Mouse (Mus musculus) gastrocnemius, adult 2 months (tissue): ENCODE results near the gene Ahdc1. TPM values are rescaled to one million over a fixed set of nuclear protein-coding genes. Genes with fewer than 3 reads are reported as not detected.
"Not testable (repeated sequence)": the region's sequence is repeated elsewhere in the genome, so short reads cannot be mapped to it uniquely, and the experiment has no call there.

Source experiments
- DNase-seq: peaks from one replicate; pipeline ENCODE4 v3.0.0; 2022
- H3K27ac ChIP-seq: fragments of 200-600 bp; 2 replicates; pipeline ENCODE4 v1.8.1; 2022; ENCODE audit warnings: mild to moderate bottlenecking
- H3K4me3 ChIP-seq: fragments of 200-600 bp; 2 replicates; pipeline ENCODE4 v1.8.1; 2022; ENCODE audit warnings: mild to moderate bottlenecking, moderate library complexity
- CTCF ChIP-seq: fragments of 200-600 bp; IDR thresholded peaks from 2 replicates; pipeline ENCODE4 v1.8.1; 2022; ENCODE audit warnings: antibody characterized with exemption, mild to moderate bottlenecking, moderate library complexity
- intact Hi-C: fragments of 180-260 bp; cut with DNase I; formaldehyde crosslinking; loops from one replicate; pipeline ENCODE4 v1.15.1; 2025
- total RNA-seq, 2 experiments: library from RNA; stranded (reverse); gene quantifications; 2 replicates each; pipeline ENCODE4 v1.2.3; 2021

Gene Ahdc1
- total RNA-seq, 2 experiments from 2014 or later = 30.2 to 55.1 TPM

DNA sequence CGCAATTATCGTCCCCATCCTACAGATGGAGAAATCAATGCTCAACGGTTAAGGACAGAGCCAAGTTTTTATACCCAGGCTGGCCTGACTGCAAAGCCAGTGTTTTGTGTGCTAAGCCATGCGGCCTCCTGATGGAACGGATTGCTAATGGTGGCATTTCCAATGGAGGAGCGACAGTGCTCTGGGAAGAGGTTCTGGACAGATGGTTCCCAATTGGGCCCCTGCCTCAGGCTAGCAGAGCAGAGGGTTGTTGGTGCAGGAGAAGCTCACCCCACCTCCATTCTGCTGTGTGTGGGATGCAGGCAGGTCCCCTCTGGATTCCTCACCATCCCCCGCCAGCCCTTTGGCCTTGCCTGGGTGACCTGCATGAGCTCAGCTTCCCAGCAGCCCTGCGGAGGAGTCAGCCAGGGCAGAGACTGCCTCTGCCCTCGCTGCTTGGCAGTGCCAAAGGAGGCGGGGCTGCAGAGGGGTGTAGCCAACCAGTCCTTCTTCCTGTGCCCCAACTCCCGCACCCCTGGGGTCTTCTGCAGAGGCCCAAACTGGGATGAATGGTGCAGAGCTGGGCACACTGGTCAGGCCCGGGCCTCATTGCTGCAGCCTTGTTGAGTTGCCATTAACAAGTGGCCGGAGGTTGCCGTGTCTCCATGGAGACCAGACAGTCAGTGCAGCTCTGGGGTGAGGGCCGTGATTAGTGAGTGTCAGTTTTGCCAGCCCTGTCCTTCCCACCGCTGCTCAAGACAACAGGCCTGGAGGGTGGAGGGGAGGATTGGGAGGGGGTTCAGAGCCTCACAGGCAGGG lies 84.1 kb downstream of the Ahdc1 start:
- peak overlapping the region; percentile 78 for H3K27ac ChIP-seq
- intact Hi-C loops = no loop called here
- TF ChIP-seq CTCF = no peak
- peak; percentile 91 for DNase-seq
- H3K4me3 ChIP-seq = peak overlapping the region; percentile 66

DNA sequence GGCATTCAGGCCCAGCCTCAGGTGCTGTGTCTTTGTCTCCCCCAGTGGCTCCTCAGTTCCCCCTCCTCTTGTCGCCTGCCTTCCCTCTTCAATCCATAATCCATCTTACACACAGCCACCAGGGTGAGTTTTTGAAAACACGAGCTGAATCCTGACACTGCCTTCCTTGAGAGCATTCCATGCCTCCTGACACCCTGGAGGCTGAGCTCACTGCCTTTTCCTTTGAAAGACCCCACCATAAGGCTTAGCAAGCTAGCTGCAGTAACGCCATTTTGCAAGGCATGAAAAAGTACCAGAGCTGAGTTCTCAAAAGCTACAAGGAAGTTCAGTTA lies 84.6 kb downstream of the Ahdc1 start:
- DNase-seq, intact Hi-C loops: not testable (repeated sequence)
- peak overlapping the region; percentile 66 for H3K4me3 ChIP-seq
- H3K27ac ChIP-seq = peak overlapping the region; percentile 78

DNA sequence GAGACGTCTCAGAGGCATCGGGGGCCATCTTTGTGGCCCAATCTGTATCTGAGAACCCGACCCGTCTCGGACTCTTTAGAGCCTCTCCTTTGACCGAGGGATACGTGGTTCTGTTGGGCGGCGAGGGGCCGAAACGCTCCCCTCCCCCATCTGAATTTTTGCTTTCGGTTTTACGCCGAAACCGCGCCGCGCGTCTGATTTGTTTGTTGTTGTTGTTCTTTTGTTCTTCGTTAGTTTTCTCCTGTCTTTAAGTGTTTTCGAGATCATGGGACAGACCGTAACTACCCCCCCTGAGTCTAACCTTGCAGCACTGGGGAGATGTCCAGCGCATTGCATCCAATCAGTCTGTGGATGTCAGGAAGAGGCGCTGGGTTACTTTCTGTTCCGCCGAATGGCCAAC lies 85.6 kb downstream of the Ahdc1 start:
- intact Hi-C loops, DNase-seq: not testable (repeated sequence)
- H3K27ac ChIP-seq = peak overlapping the region; percentile 81
- peak overlapping the region; percentile 70 for H3K4me3 ChIP-seq

DNA sequence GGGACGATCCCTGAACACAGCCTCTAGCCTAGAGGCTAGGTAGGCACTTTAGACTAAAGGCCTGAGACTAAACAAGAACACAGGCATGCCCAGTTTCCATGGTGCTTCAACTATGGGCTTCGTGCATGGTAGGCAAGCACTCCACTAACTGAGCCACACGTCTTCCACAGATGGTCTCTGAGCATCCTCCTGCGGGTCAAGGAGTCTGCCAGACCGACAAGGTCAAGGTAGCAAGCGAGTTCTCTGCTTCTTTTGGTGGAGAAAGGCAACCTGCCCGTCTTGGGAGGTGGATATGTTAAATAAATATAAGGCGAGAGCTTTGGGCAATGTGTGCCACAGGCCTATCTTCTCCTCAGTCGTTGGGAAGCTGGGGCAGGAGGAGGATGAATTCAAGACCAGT lies 90.7 kb downstream of the Ahdc1 start:
- intact Hi-C loops = no loop called here
- H3K27ac ChIP-seq = no peak overlapping the region
- H3K4me3 ChIP-seq = no peak overlapping the region
- TF ChIP-seq CTCF = no peak
- no peak for DNase-seq

DNA sequence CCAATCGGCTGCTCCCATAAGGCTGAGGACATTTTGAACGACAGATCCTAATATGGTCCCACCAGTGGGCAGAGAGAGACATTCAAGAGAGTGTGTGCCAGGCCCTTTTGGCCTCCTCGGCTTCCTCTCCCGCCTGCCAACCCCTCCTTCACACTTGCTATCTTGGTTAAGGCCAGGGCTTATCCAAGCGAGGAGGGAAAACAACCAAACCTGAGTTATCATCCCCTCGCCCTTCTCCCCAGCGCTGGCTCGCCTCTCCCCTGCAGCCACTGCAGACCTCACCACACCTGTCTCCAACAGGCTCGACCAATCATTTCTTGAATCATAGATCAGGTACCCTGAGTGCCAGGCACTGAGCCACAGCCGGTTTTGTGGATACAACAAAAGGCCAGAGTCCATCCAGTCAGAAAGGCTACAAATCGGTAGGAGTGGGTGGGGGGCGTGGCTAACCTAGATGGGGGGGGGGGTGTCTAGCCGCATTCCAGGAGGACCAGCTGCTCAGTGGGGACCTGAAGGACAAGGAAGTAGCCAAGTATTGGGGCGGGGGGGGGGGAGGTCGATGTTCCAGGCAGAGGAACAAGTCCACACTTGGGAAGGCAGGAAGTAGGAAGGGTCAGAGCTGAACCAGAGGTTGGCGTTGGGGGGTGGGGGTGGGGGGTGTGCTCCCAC lies 92.6 kb downstream of the Ahdc1 start:
- intact Hi-C loops = no loop called here
- TF ChIP-seq CTCF = no peak
- peak; percentile 53 for DNase-seq
- Histone ChIP-seq H3K27ac (peak overlapping the region; percentile 72), H3K4me3 (no peak overlapping the region)

DNA sequence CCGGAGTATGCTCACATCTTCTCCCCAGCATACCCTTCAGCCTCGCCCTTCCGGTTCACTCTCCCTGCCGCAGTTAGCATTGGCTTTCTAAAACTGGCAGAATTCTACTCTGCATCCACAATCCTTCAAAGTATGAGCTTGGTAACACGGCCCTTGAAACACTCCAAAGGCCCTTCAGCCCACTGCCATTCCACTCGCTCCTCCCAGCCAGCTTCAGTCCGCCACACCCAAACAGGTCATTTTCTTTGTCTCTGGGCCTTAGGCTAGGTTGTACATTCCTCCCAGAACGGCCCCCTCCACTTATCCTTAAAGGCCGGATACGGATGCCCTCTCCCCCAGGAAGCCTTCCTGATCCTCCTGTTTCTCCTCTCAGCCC lies 93.1 kb downstream of the Ahdc1 start:
- no peak for DNase-seq
- intact Hi-C loops = no loop called here
- Histone ChIP-seq H3K4me3 (no peak overlapping the region), H3K27ac (peak overlapping the region; percentile 72)
- no peak for TF ChIP-seq CTCF

DNA sequence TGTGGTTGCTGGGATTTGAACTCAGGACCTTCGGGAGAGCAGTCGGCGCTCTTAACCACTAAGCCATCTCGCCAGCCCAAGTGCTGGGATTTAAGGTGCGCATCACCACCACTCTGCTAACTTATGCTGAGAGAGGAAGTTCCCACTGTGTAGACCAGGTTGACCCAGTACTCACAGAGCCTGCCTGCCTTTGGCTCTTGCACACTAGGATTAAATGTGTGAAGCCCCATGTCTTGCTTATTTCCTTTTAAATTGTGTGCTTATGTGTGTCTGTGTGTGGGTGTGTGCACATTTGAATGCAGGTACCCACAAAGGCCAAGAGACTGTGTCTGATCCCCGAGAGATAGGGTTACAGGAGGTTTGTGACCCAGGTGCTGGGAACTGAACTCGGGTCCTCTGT lies 95.6 kb downstream of the Ahdc1 start:
- intact Hi-C loops = no loop called here
- no peak for TF ChIP-seq CTCF
- Histone ChIP-seq H3K27ac (peak overlapping the region; percentile 88), H3K4me3 (no peak overlapping the region)
- DNase-seq = no peak

DNA sequence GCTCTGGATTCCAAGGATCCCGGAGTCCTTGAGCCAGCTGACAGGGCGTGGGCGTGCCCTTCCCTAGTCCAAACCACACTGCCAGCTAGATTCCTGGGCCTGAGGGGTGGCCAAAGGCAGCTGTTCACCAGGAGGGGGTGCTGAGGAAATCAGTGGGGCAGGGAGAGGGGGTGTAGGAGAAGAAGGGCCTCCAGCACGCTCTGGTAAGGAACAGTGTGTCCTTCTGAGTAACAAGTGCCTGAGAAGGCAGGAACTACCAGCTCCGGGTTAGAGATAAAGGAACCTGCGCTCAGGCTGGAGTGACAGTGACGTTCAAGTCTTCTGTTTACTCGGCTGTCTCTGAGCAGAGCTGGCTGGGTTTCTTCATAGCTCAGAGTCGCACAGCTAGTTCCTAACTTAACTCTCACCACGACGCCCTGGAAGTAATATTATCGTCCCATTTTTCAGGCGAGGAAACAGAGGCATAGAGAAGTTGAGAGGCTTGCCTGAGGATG lies 96.8 kb downstream of the Ahdc1 start:
- intact Hi-C loops = no loop called here
- peak; percentile 36 for TF ChIP-seq CTCF

DNA sequence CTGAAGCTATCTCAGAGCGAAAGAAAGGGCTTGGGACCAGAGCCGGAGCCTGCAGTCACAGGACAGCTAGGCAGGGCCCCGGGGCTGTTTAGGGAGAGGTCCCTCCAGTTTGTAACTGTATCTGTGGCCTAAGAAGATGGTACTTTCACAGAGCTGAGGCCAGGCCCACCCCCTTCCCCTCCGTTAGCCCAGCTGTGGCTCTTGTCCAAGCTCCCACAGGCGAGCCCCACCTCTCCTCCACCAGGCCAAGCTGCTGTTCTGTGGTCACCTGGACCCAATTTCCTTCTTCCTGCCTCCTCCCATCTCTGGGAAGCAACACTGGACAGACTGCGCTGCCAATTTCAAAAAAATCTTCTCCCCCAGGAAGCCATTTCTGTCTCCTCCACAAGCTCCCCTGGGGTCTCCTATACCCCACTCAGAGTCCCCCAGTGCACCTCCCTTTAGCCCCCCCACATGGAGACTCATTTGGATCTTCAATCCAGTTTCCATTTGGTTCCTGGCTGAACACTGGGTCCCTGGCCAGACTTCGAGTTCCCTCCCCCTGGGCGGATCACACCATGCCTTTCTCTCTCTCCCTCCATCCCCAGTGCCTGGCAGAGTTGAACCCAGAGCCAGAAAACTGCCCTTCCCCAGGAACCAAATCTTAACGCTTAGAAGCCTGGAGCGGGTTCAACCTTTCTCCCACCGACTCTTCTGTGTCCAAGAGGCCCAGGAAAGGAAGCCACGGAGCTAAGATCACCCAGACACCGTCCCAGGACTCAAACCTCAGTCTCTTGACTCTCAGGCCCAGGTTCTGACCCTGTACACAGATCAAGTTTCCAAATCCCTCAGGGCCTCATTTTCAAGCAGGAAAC lies 97.6 kb downstream of the Ahdc1 start:
- Histone ChIP-seq H3K27ac (peak overlapping the region; percentile 88), H3K4me3 (peak overlapping the region; percentile 28)
- TF ChIP-seq CTCF = no peak
- intact Hi-C loops = no loop called here
- peak; percentile 79 for DNase-seq

More for the DNA sequence above, 96.8 kb downstream of the Ahdc1 start:
- H3K27ac ChIP-seq = peak overlapping the region; percentile 88
- peak overlapping the region; percentile 28 for H3K4me3 ChIP-seq
- peak; percentile 85 for DNase-seq

DNA sequence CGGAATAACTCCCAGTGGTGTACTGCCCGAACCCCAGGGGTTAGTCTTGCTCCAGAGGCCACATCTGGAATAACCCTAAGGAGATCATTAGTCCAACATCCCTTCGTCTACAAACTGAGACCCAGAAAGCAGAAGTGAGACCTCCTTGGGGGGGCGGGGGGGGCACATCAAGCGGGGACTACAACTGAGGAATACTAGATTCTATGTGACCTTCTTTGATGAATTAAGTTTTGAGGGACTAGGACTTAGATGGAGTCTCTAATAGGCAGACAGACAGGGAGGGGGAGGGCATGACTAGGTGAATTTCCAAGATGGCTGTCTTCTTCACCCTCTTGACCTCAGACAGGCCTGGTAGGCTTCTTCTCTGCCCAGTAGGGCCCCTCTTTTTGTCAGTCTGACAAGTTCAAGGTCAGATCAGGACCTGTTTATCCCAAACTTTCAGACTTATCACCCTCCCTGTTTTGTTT lies 98.3 kb downstream of the Ahdc1 start:
- intact Hi-C loops = no loop called here
- peak overlapping the region; percentile 88 for H3K27ac ChIP-seq
- H3K4me3 ChIP-seq = no peak overlapping the region; the same call in 1 of the 2 replicates
- no peak for DNase-seq
- no peak for TF ChIP-seq CTCF

DNA sequence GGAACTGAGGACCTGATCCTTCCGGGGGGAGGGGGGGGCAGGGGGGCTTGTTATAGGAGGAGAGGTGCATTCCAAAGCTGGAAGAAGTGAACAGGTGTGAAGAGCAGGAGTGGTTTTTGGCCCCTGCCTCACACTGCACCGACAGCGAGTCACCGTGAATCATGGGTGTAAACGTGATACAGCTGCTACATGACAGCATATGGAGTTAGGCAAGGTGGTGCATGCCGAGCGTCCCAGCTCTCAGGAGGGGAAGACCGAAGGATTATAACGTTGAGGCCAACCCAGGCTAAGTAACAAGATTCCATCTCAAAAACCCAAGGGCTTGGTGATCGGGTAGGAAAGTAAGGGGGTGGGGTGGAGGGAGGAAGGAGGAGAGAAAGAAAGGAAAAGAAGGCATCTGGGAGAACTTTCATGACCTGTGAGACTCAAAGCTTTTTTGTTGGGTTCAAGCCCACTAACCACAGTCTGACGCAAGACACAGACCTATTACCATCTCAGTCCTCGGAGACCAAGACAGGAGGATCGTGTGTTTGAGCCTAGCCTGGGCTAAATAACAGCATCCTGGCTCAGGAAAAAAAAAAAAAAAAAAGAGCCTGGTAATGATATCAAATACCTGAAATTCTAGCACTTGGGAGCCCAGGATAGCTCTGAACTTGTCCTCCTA lies 101.2 kb downstream of the Ahdc1 start:
- intact Hi-C loops = no loop called here
- peak overlapping the region; percentile 2 for H3K27ac ChIP-seq
- DNase-seq = no peak
- TF ChIP-seq CTCF = no peak
- H3K4me3 ChIP-seq = no peak overlapping the region

DNA sequence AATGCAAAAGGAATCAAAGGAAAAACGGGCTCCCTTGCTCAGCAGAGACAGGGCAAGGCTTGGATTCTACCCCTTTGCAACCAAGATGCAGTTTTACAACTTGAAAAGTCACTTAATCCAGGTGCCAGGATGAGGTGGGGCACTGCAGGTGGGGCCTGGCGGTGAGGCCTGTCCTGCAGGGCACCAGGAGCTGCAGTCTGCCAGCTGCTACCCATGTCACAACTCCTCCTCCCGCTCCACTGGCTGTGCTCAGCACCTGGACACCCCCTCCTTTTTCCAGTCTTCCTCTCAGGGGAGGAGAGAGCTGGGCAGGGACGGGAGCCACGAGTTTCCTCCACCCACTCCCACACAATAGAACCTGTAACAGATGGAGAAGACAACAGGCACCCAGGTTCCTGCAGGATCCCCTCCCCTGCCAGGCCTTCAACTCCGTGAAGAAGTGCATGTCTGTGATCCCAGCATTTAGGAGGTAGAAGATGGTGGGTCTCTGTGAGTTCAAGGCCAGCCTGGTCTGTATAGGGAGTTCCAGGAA lies 102.4 kb downstream of the Ahdc1 start:
- no peak overlapping the region for H3K4me3 ChIP-seq
- peak overlapping the region; percentile 58 for H3K27ac ChIP-seq
- TF ChIP-seq CTCF = no peak
- intact Hi-C loops = no loop called here
- no peak for DNase-seq
